Mouse (Mus musculus) liver, embryonic 12.5 days (tissue): ENCODE results near the gene Ttpal. TPM values are rescaled to one million over a fixed set of nuclear protein-coding genes. Genes with fewer than 3 reads are reported as not detected.
"Not testable (repeated sequence)": the region's sequence is repeated elsewhere in the genome, so short reads cannot be mapped to it uniquely, and the experiment has no call there.

ENCODE experiments used
- ATAC-seq: fragments of 200-750 bp; cut with Nextera tagmentation; 2 replicates; pipeline ENCODE4 v1.8.0; 2017; ENCODE audit warnings: moderate number of reproducible peaks, mild to moderate bottlenecking, moderate library complexity
- H3K27ac ChIP-seq: fragments of 300-500 bp; sonication (generic); 2 replicates; pipeline ENCODE4 v1.5.1; 2016; ENCODE audit warnings: mild to moderate bottlenecking
- H3K27me3 ChIP-seq: fragments of 300-500 bp; sonication (generic); replicated peaks from 2 replicates; pipeline ENCODE4 v1.6.1; 2016; ENCODE audit warnings: mild to moderate bottlenecking, moderate library complexity
- H3K36me3 ChIP-seq: fragments of 300-500 bp; sonication (generic); 2 replicates; pipeline ENCODE4 v1.6.1; 2016; ENCODE audit warnings: mild to moderate bottlenecking, moderate library complexity
- H3K4me1 ChIP-seq: fragments of 300-500 bp; sonication (generic); 2 replicates; pipeline ENCODE4 v1.6.1; 2016
- H3K4me2 ChIP-seq: fragments of 300-500 bp; sonication (generic); 2 replicates; pipeline ENCODE4 v1.6.1; 2016; ENCODE audit warnings: mild to moderate bottlenecking, moderate library complexity
- H3K4me3 ChIP-seq: fragments of 300-500 bp; sonication (generic); 2 replicates; pipeline ENCODE4 v1.5.1; 2016; ENCODE audit warnings: mild to moderate bottlenecking, moderate library complexity
- H3K9ac ChIP-seq: fragments of 300-500 bp; sonication (generic); 2 replicates; pipeline ENCODE4 v1.6.1; 2016; ENCODE audit warnings: mild to moderate bottlenecking, moderate library complexity
- H3K9me3 ChIP-seq: fragments of 300-500 bp; sonication (generic); replicated peaks from 2 replicates; pipeline ENCODE4 v1.6.1; 2016; ENCODE audit warnings: mild to moderate bottlenecking, moderate library complexity
- WGBS: fragments of 180-500 bp; shearing (Covaris S2); methylation state at CpG from one replicate; pipeline ENCODE4 v1.1.7; 2016; ENCODE audit not compliant: insufficient replicate concordance; 5-methylcytosine and 5-hydroxymethylcytosine counted together
- polyA plus RNA-seq: library from polyadenylated mRNA; unstranded; fragments of >200 nt; fragmentation: Nextera tagmentation; extraction: Ambion mirVana; gene quantifications from 2 replicates; pipeline ENCODE4 v1.2.1, GENCODE M21; 2016

Ttpal gene
- polyA plus RNA-seq, 1 experiment from 2014 or later = 18.2 TPM

- Histone ChIP-seq H3K27me3 (no peaks in the 10 kb centered on the region), H3K4me1 (no peaks in the 10 kb centered on the region), H3K9ac (no peak overlapping the region), H3K4me2 (no peak overlapping the region), H3K27ac (no peak overlapping the region), H3K36me3 (peaks cover 99% of the 10 kb centered on the region), H3K4me3 (no peak overlapping the region), H3K9me3 (no peaks in the 10 kb centered on the region)
- 87% methylated on average over 4 of the region's 4 CpGs for WGBS
- no peak for ATAC-seq
These were observed 11.9 kb downstream of the Ttpal start for GRCm38 (mm10) chr2:163613990-163614389.

GRCm38 (mm10) chr2:163615401-163615800 lies 13.3 kb downstream of the Ttpal start:
- WGBS = 92% methylated on average over 9 of the region's 9 CpGs
- ATAC-seq = no peak
- no peaks in the 10 kb centered on the region for H3K27me3 ChIP-seq
- peaks cover 100% of the 10 kb centered on the region for H3K36me3 ChIP-seq
- no peak overlapping the region for H3K9ac ChIP-seq
- no peak overlapping the region for H3K4me2 ChIP-seq
- H3K4me1 ChIP-seq = peaks cover 7% of the 10 kb centered on the region; the same call in 1 of the 2 replicates
- H3K9me3 ChIP-seq = no peaks in the 10 kb centered on the region
- H3K27ac ChIP-seq = no peak overlapping the region
- H3K4me3 ChIP-seq = no peak overlapping the region

GRCm38 (mm10) chr2:163615906-163616651 lies 14.0 kb downstream of the Ttpal start:
- 77% methylated on average over 4 of the region's 4 CpGs for WGBS
- ATAC-seq = no peak
- Histone ChIP-seq H3K9ac (no peak overlapping the region), H3K4me3 (no peak overlapping the region), H3K9me3 (no peaks in the 10 kb centered on the region), H3K27ac (peak overlapping the region; percentile 51), H3K27me3 (no peaks in the 10 kb centered on the region), H3K4me1 (peaks cover 7% of the 10 kb centered on the region; the same call in 1 of the 2 replicates), H3K4me2 (no peak overlapping the region), H3K36me3 (peaks cover 100% of the 10 kb centered on the region)

- H3K36me3 ChIP-seq = peaks cover 100% of the 10 kb centered on the region
- peak overlapping the region; percentile 51 for H3K27ac ChIP-seq
- no peak overlapping the region for H3K4me3 ChIP-seq
- 69% methylated on average over 3 of the region's 3 CpGs for WGBS
- no peak overlapping the region for H3K4me2 ChIP-seq
- no peak overlapping the region for H3K9ac ChIP-seq
- no peak for ATAC-seq
- H3K4me1 ChIP-seq = peaks cover 7% of the 10 kb centered on the region; the same call in 1 of the 2 replicates
- no peaks in the 10 kb centered on the region for H3K27me3 ChIP-seq
- no peaks in the 10 kb centered on the region for H3K9me3 ChIP-seq
These were observed 14.6 kb downstream of the Ttpal start for GRCm38 (mm10) chr2:163616652-163617227.

- Histone ChIP-seq H3K27me3 (no peaks in the 10 kb centered on the region), H3K9me3 (no peaks in the 10 kb centered on the region), H3K27ac (peak overlapping the region; percentile 51), H3K4me2 (no peak overlapping the region), H3K4me3 (no peak overlapping the region), H3K4me1 (peaks cover 7% of the 10 kb centered on the region; the same call in 1 of the 2 replicates), H3K9ac (no peak overlapping the region), H3K36me3 (peaks cover 100% of the 10 kb centered on the region)
- no peak for ATAC-seq
- WGBS = 74% methylated on average over 3 of the region's 3 CpGs
These were observed 15.2 kb downstream of the Ttpal start for GRCm38 (mm10) chr2:163617232-163617863.

- no peak for ATAC-seq
- Histone ChIP-seq H3K27me3 (no peaks in the 10 kb centered on the region), H3K36me3 (peaks cover 100% of the 10 kb centered on the region), H3K9ac (no peak overlapping the region), H3K4me2 (no peak overlapping the region), H3K4me1 (peaks cover 7% of the 10 kb centered on the region; the same call in 1 of the 2 replicates), H3K27ac (no peak overlapping the region; the same call in 1 of the 2 replicates), H3K9me3 (no peaks in the 10 kb centered on the region), H3K4me3 (no peak overlapping the region)
- WGBS = 86% methylated on average over 4 of the region's 4 CpGs
These were observed 15.8 kb downstream of the Ttpal start for GRCm38 (mm10) chr2:163617874-163618273.

GRCm38 (mm10) chr2:163620451-163620850 lies 18.3 kb downstream of the Ttpal start:
- WGBS = 77% methylated on average over 8 of the region's 8 CpGs
- H3K36me3 ChIP-seq = peaks cover 100% of the 10 kb centered on the region
- no peak for ATAC-seq

GRCm38 (mm10) chr2:163621401-163621800 lies 19.3 kb downstream of the Ttpal start:
- H3K27me3 ChIP-seq, H3K4me3 ChIP-seq, H3K27ac ChIP-seq, H3K9ac ChIP-seq, ATAC-seq, H3K9me3 ChIP-seq, H3K4me1 ChIP-seq, H3K4me2 ChIP-seq: not testable (repeated sequence)
- H3K36me3 ChIP-seq = peaks cover 100% of the 10 kb centered on the region
- WGBS = 93% methylated on average over 3 of the region's 3 CpGs

More at GRCm38 (mm10) chr2:163620451-163620850, 18.3 kb downstream of the Ttpal start:
- Histone ChIP-seq H3K4me3 (no peak overlapping the region), H3K9me3 (no peaks in the 10 kb centered on the region), H3K4me1 (peaks cover 7% of the 10 kb centered on the region; the same call in 1 of the 2 replicates), H3K27me3 (no peaks in the 10 kb centered on the region), H3K27ac (peak overlapping the region; percentile 55), H3K4me2 (no peak overlapping the region), H3K9ac (no peak overlapping the region)

- no peak overlapping the region for H3K4me2 ChIP-seq
- no peak for ATAC-seq
- H3K4me1 ChIP-seq = peaks cover 8% of the 10 kb centered on the region; the same call in 1 of the 2 replicates
- H3K36me3 ChIP-seq = peaks cover 100% of the 10 kb centered on the region
- H3K9me3 ChIP-seq = no peaks in the 10 kb centered on the region
- no peaks in the 10 kb centered on the region for H3K27me3 ChIP-seq
- no peak overlapping the region for H3K4me3 ChIP-seq
- 91% methylated on average over 4 of the region's 4 CpGs for WGBS
- H3K9ac ChIP-seq = no peak overlapping the region
- no peak overlapping the region for H3K27ac ChIP-seq
These were observed 29.1 kb downstream of the Ttpal start for GRCm38 (mm10) chr2:163631223-163631622.

- Histone ChIP-seq H3K4me3 (no peak overlapping the region), H3K4me1 (peaks cover 11% of the 10 kb centered on the region), H3K27ac (no peak overlapping the region), H3K9me3 (no peaks in the 10 kb centered on the region), H3K36me3 (peaks cover 100% of the 10 kb centered on the region), H3K4me2 (no peak overlapping the region), H3K9ac (no peak overlapping the region), H3K27me3 (no peaks in the 10 kb centered on the region)
- WGBS = 94% methylated on average over 2 of the region's 2 CpGs
- ATAC-seq = no peak
These were observed 29.6 kb downstream of the Ttpal start for GRCm38 (mm10) chr2:163631715-163632114.

- Histone ChIP-seq H3K9me3 (no peaks in the 10 kb centered on the region), H3K36me3 (peaks cover 100% of the 10 kb centered on the region), H3K27me3 (no peaks in the 10 kb centered on the region), H3K4me1 (peaks cover 34% of the 10 kb centered on the region), H3K27ac (no peak overlapping the region), H3K4me2 (no peak overlapping the region), H3K9ac (no peak overlapping the region), H3K4me3 (no peak overlapping the region)
- ATAC-seq = no peak
- WGBS = 87% methylated on average over 2 of the region's 2 CpGs
These were observed 32.1 kb downstream of the Ttpal start for GRCm38 (mm10) chr2:163634211-163634610.

- ATAC-seq = no peak
- 86% methylated on average over 2 of the region's 2 CpGs for WGBS
- Histone ChIP-seq H3K27ac (no peak overlapping the region), H3K27me3 (no peaks in the 10 kb centered on the region), H3K9me3 (no peaks in the 10 kb centered on the region), H3K36me3 (peaks cover 100% of the 10 kb centered on the region), H3K4me3 (no peak overlapping the region), H3K9ac (no peak overlapping the region), H3K4me2 (no peak overlapping the region), H3K4me1 (peaks cover 53% of the 10 kb centered on the region)
These were observed 33.9 kb downstream of the Ttpal start for GRCm38 (mm10) chr2:163636057-163636456.
